Mouse (Mus musculus) CH12.LX (cell line): ENCODE measurements around the gene Grid2. TPM values are rescaled to one million over a fixed set of nuclear protein-coding genes. Genes with fewer than 3 reads are reported as not detected.

Experiments used
- DNase-seq: peaks from one replicate; pipeline ENCODE4 v3.0.0-alpha.2; 2013; ENCODE audit errors: extremely low read depth
- H3K27ac ChIP-seq: 2 replicates; pipeline ENCODE4 v1.5.1; 2012; ENCODE audit warnings: low read depth, mild to moderate bottlenecking, control low read depth, moderate library complexity; ENCODE audit not compliant: insufficient read depth
- H3K27me3 ChIP-seq: replicated peaks from 2 replicates; pipeline ENCODE3; 2012; ENCODE audit warnings: inconsistent platforms
- H3K36me3 ChIP-seq, 2 experiments: replicated peaks in 1 of 2; 2 replicates each; pipeline versions ENCODE3 to v1.6.1; 2012; ENCODE audit warnings: inconsistent platforms in 1 of 2, low read length in 1 of 2, mild to moderate bottlenecking in 1 of 2, mixed read lengths in 1 of 2, moderate library complexity in 1 of 2; ENCODE audit not compliant: control insufficient read depth in 1 of 2, insufficient read depth in 1 of 2
- H3K4me1 ChIP-seq, 2 experiments: 2 replicates each; pipeline ENCODE4 v1.6.1; 2012; ENCODE audit warnings: inconsistent platforms in 1 of 2, moderate library complexity in 1 of 2; ENCODE audit not compliant: insufficient read depth in 2 of 2, control insufficient read depth in 1 of 2
- H3K4me2 ChIP-seq: 2 replicates; pipeline ENCODE4 v1.6.1; 2012; ENCODE audit warnings: low read depth, mild to moderate bottlenecking, control low read depth; ENCODE audit not compliant: poor library complexity, insufficient read depth, severe bottlenecking
- H3K4me3 ChIP-seq, 3 experiments: fragments of 150-350 bp in 1 of 3; sonication (generic) in 1 of 3; replicated peaks in 1 of 3; 2 replicates each; pipeline versions ENCODE3 to v1.5.1; 2011 to 2012; ENCODE audit warnings: low read depth in 2 of 3, low read length in 2 of 3, mild to moderate bottlenecking in 2 of 3, moderate library complexity in 2 of 3, control low read depth in 1 of 3, improper control_type of control experiment in 1 of 3, inconsistent platforms in 1 of 3, mixed read lengths in 1 of 3; ENCODE audit not compliant: poor library complexity in 1 of 3
- H3K79me2 ChIP-seq: replicated peaks from 2 replicates; pipeline ENCODE4 v1.6.1; 2012; ENCODE audit warnings: mild to moderate bottlenecking, moderate library complexity; ENCODE audit not compliant: control insufficient read depth, poor library complexity, insufficient read depth, severe bottlenecking; ENCODE audit errors: extremely low read depth
- H3K9ac ChIP-seq: 2 replicates; pipeline ENCODE4 v1.6.1; 2012; ENCODE audit warnings: low read depth, mild to moderate bottlenecking, control low read depth, moderate library complexity; ENCODE audit not compliant: insufficient read depth
- H3K9me3 ChIP-seq: replicated peaks from 2 replicates; pipeline ENCODE3; 2012; ENCODE audit warnings: low read length, inconsistent platforms, mixed read lengths
- BHLHE40 ChIP-seq: IDR thresholded peaks from 2 replicates; pipeline ENCODE4 v1.6.1; 2011; ENCODE audit warnings: mild to moderate bottlenecking, low read depth, low read length, improper control_type of control experiment
- ELF1 ChIP-seq: IDR thresholded peaks from 2 replicates; pipeline ENCODE4 v1.6.1; 2014; ENCODE audit warnings: low read depth, mild to moderate bottlenecking, inconsistent platforms, low read length, improper control_type of control experiment
- JUN ChIP-seq: IDR thresholded peaks from 2 replicates; pipeline ENCODE4 v1.6.1; 2011; ENCODE audit warnings: low read depth, mild to moderate bottlenecking, low read length, improper control_type of control experiment, moderate library complexity; ENCODE audit not compliant: insufficient read depth
- JUND ChIP-seq: conservative IDR thresholded peaks from 2 replicates; pipeline ENCODE4 v1.6.1; 2011; ENCODE audit warnings: low read depth, low read length, improper control_type of control experiment
- MAFK ChIP-seq: IDR thresholded peaks from 2 replicates; pipeline ENCODE4 v1.6.1; 2011; ENCODE audit warnings: low read length, improper control_type of control experiment; ENCODE audit not compliant: insufficient replicate concordance
- MAX ChIP-seq: IDR thresholded peaks from 2 replicates; pipeline ENCODE4 v1.6.1; 2011; ENCODE audit warnings: low read length, improper control_type of control experiment
- MAZ ChIP-seq: IDR thresholded peaks from 2 replicates; pipeline ENCODE4 v1.6.1; 2012; ENCODE audit warnings: low read depth, mild to moderate bottlenecking, inconsistent platforms, low read length, improper control_type of control experiment, moderate library complexity
- MEF2A ChIP-seq: IDR thresholded peaks from 2 replicates; pipeline ENCODE4 v1.6.1; 2014; ENCODE audit warnings: low read depth, mild to moderate bottlenecking, inconsistent platforms, low read length, improper control_type of control experiment, borderline replicate concordance
- MYC ChIP-seq: IDR thresholded peaks from 2 replicates; pipeline ENCODE4 v1.6.1; 2011; ENCODE audit warnings: low read depth, mild to moderate bottlenecking, improper control_type of control experiment, low read length
- NELFE ChIP-seq: IDR thresholded peaks from 2 replicates; pipeline ENCODE4 v1.6.1; 2011; ENCODE audit warnings: low read depth, low read length, improper control_type of control experiment
- POLR2A ChIP-seq: IDR thresholded peaks from 2 replicates; pipeline ENCODE4 v1.6.1; 2011; ENCODE audit warnings: low read depth, mild to moderate bottlenecking, improper control_type of control experiment, low read length
- RAD21 ChIP-seq: IDR thresholded peaks from 2 replicates; pipeline ENCODE4 v1.6.1; 2011; ENCODE audit warnings: low read depth, mild to moderate bottlenecking, low read length, improper control_type of control experiment, moderate library complexity
- RCOR1 ChIP-seq: conservative IDR thresholded peaks from 2 replicates; pipeline ENCODE4 v1.6.1; 2012; ENCODE audit warnings: low read depth, mild to moderate bottlenecking, inconsistent platforms, low read length, improper control_type of control experiment
- UBTF ChIP-seq: IDR thresholded peaks from 2 replicates; pipeline ENCODE4 v1.6.1; 2012; ENCODE audit warnings: low read depth, mild to moderate bottlenecking, inconsistent platforms, low read length, improper control_type of control experiment, moderate library complexity
- USF1 ChIP-seq: IDR thresholded peaks from 2 replicates; pipeline ENCODE4 v1.6.1; 2014; ENCODE audit warnings: low read depth, mild to moderate bottlenecking, inconsistent platforms, low read length, improper control_type of control experiment
- USF2 ChIP-seq: conservative IDR thresholded peaks from 2 replicates; pipeline ENCODE4 v1.6.1; 2011; ENCODE audit warnings: low read depth, low read length, improper control_type of control experiment
- ZNF384 ChIP-seq: IDR thresholded peaks from 2 replicates; pipeline ENCODE4 v1.6.1; 2012; ENCODE audit warnings: low read depth, low read length, improper control_type of control experiment, inconsistent platforms
- dilution Hi-C: fragments of 300-500 bp; cut with MboI; formaldehyde crosslinking; loops from 2 replicates; pipeline ENCODE4 v1.14.3; 2020; ENCODE audit warnings: low sequenced_read_pairs; ENCODE audit not compliant: extremely low pct_unique_long_range_greater_than_20kb, extremely low pct_ligation_motif_present
- in situ Hi-C: fragments of 300-500 bp; cut with MboI; formaldehyde crosslinking; loops from 3 replicates; pipeline ENCODE4 v1.14.3; 2019; ENCODE audit warnings: low sequenced_read_pairs, low pct_ligation_motif_present, low pct_unique_long_range_greater_than_20kb, mixed read lengths
- polyA plus RNA-seq: library from polyadenylated mRNA; unstranded; fragments of >175 nt; gene quantifications from 2 replicates; pipeline ENCODE4 v1.2.1, GENCODE M21; 2012; ENCODE audit warnings: low read depth; ENCODE audit not compliant: insufficient read length
- total RNA-seq, 2 experiments: library from RNA; depleted of rRNA; stranded (reverse); fragments of 300-350 nt in 1 of 2; fragments of >200 nt in 1 of 2; gene quantifications; 2 replicates each; pipeline ENCODE4 v1.2.3; 2012 to 2014

Gene Grid2
- total and polyA plus RNA-seq, 3 experiments = not detected

- in situ Hi-C loops (no loop called here), dilution Hi-C loops (no loop called here)
- TF ChIP-seq MEF2A (no peak), JUND (no peak), MAX (no peak), BHLHE40 (no peak), ZNF384 (no peak), RAD21 (no peak), UBTF (no peak), ELF1 (no peak), MAFK (no peak), MYC (no peak), NELFE (no peak), USF1 (no peak), MAZ (no peak), RCOR1 (no peak), JUN (no peak), USF2 (no peak)
- no peak overlapping the region for H3K4me2 ChIP-seq
- no peaks in the 10 kb centered on the region for H3K36me3 ChIP-seq
- H3K9me3 ChIP-seq = peaks cover 26% of the 10 kb centered on the region
- H3K27me3 ChIP-seq = no peaks in the 10 kb centered on the region
- H3K27ac ChIP-seq = no peak overlapping the region
- H3K9ac ChIP-seq = no peak overlapping the region
- H3K79me2 ChIP-seq = no peaks in the 10 kb centered on the region
- no peak overlapping the region for H3K4me3 ChIP-seq
- H3K4me1 ChIP-seq = no peaks in the 10 kb centered on the region
- no peak for DNase-seq
These were observed 1142.9 kb downstream of the Grid2 start for GRCm38 (mm10) chr6:64398413-64399098.

- in situ Hi-C loops (no loop called here), dilution Hi-C loops (no loop called here)
- H3K9ac ChIP-seq = no peak overlapping the region
- no peak for DNase-seq
- H3K36me3 ChIP-seq = no peaks in the 10 kb centered on the region
- no peaks in the 10 kb centered on the region for H3K4me1 ChIP-seq
- H3K79me2 ChIP-seq = no peaks in the 10 kb centered on the region
- peaks cover 18% of the 10 kb centered on the region for H3K9me3 ChIP-seq
- TF ChIP-seq JUND (no peak), MAZ (no peak), JUN (no peak), POLR2A (no peak)
- H3K27ac ChIP-seq = no peak overlapping the region
- H3K4me2 ChIP-seq = no peak overlapping the region
- no peaks in the 10 kb centered on the region for H3K27me3 ChIP-seq
- H3K4me3 ChIP-seq = no peak overlapping the region
These were observed 1172.0 kb downstream of the Grid2 start for GRCm38 (mm10) chr6:64427658-64428057.
